Mouse (Mus musculus) erythroblast, embryonic 14.5 days (primary cell): ENCODE data around the gene Lcp2. TPM values are rescaled to one million over a fixed set of nuclear protein-coding genes. Genes with fewer than 3 reads are reported as not detected.

ENCODE experiments used
- H3K27me3 ChIP-seq: 2 replicates; pipeline ENCODE4 v1.6.1; 2012; ENCODE audit warnings: inconsistent platforms; ENCODE audit not compliant: control insufficient read depth
- H3K36me3 ChIP-seq: 2 replicates; pipeline ENCODE4 v1.6.1; 2012; ENCODE audit warnings: mild to moderate bottlenecking, inconsistent platforms; ENCODE audit not compliant: control insufficient read depth
- H3K4me1 ChIP-seq: 2 replicates; pipeline ENCODE4 v1.6.1; 2012; ENCODE audit warnings: inconsistent platforms; ENCODE audit not compliant: control insufficient read depth
- H3K4me3 ChIP-seq: replicated peaks from 2 replicates; pipeline ENCODE3; 2012; ENCODE audit warnings: moderate library complexity, mild to moderate bottlenecking, inconsistent platforms
- H3K9me3 ChIP-seq: 2 replicates; pipeline ENCODE4 v1.6.1; 2012; ENCODE audit warnings: low read length, inconsistent platforms, mixed read lengths; ENCODE audit not compliant: control insufficient read depth
- GATA1 ChIP-seq: IDR thresholded peaks from 2 replicates; pipeline ENCODE4 v1.6.1; 2012; ENCODE audit warnings: low read length, inconsistent platforms, mixed read lengths
- TAL1 ChIP-seq: IDR thresholded peaks from 3 replicates; pipeline ENCODE4 v1.6.1; 2012; ENCODE audit warnings: low read length, inconsistent platforms, mixed read lengths
- polyA plus RNA-seq: library from polyadenylated mRNA; stranded (reverse); fragments of >175 nt; gene quantifications from 2 replicates; pipeline ENCODE4 v1.2.3, GENCODE M21; 2012

The Lcp2 gene
- polyA plus RNA-seq, 1 experiment = 0.05 TPM

DNA sequence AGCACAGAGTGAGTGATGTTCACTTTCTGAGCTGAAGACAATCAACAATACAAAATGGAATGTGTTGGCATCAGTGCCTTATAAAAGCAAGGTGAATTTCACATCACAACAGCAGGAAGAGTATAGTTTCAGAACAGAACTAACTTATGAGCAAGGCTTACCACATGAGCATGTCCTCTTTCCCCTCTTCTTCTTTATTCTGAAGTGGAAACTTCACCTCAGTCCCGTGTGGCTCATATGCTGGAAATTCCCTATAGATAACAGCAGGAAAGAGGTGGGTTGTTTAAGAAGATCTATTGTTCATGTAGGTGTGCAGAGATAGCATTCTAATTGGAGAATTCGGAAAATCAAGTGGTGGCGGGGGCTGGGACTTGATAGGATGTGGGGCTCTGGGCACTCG lies 55.1 kb downstream of the Lcp2 start:
- Histone ChIP-seq H3K4me3 (no peak overlapping the region), H3K4me1 (no peaks in the 10 kb centered on the region), H3K36me3 (no peaks in the 10 kb centered on the region), H3K27me3 (no peaks in the 10 kb centered on the region), H3K9me3 (no peaks in the 10 kb centered on the region)
- TF ChIP-seq GATA1 (no peak), TAL1 (no peak)

DNA sequence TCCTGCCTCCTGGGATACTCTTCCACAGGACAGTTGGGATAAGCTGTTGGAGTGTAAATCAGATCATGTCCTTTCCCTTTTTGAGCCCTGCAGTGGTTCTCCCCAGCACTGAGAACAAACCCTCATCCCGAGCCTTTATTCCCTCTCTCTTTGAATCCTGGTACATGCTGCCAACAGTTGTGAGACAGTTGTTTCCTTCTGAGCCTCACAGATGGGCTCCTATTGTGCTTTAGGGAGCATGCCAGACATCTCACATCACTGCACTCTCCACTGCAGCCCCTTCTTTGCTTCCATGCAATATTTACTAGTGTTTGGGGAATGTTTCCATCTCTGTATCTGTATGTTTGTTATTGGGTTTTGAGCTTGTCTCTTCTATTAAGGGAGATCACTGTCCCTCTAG lies 58.2 kb downstream of the Lcp2 start:
- H3K4me3 ChIP-seq = no peak overlapping the region
- no peaks in the 10 kb centered on the region for H3K4me1 ChIP-seq
- no peaks in the 10 kb centered on the region for H3K36me3 ChIP-seq
- TF ChIP-seq TAL1 (no peak), GATA1 (no peak)
- H3K27me3 ChIP-seq = no peaks in the 10 kb centered on the region
- no peaks in the 10 kb centered on the region for H3K9me3 ChIP-seq

DNA sequence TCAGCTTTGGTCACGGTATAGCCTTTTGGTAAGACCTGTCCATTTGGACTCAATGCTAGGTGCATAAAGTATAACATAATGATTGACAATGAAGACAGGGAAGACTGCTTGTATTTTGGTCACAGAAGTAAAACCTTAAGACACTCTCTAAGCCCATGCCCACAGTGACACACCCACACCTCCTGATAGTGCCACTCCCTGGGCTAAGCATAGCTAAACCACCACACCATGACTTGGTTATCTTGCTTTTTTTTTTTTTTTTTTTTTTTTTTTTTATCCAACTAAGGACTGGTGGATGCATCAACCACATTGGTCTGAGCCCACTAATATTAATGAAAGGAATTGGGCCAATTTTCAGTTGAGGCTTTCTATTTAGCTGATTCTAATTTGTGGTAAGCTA lies 62.5 kb downstream of the Lcp2 start:
- Histone ChIP-seq H3K4me1 (no peaks in the 10 kb centered on the region), H3K36me3 (no peaks in the 10 kb centered on the region), H3K27me3 (no peaks in the 10 kb centered on the region), H3K9me3 (no peaks in the 10 kb centered on the region), H3K4me3 (no peak overlapping the region)
- TF ChIP-seq GATA1 = no peak
- TF ChIP-seq TAL1 = no peak

DNA sequence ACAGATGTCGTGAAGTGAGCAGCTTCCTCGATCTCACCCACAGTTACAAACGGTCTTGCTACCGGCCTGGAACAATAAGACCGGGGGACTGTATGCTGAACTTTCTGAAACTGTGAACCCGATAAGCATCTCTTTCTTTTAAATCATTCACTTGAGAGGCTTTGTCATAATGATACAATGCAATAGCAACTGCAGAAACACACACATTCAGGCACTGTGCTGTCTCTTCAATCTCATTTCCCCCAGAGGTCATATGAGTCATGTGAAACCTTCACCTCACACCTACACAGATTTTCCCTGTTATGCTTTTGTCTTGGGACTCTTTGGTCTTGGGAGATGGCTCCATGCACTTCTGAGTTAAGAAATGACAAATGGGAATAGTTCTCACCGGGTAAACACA lies 65.2 kb downstream of the Lcp2 start:
- H3K27me3 ChIP-seq = no peaks in the 10 kb centered on the region
- H3K4me1 ChIP-seq = no peaks in the 10 kb centered on the region
- no peaks in the 10 kb centered on the region for H3K9me3 ChIP-seq
- H3K4me3 ChIP-seq = no peak overlapping the region
- no peaks in the 10 kb centered on the region for H3K36me3 ChIP-seq
- no peak for TF ChIP-seq TAL1
- TF ChIP-seq GATA1 = no peak

DNA sequence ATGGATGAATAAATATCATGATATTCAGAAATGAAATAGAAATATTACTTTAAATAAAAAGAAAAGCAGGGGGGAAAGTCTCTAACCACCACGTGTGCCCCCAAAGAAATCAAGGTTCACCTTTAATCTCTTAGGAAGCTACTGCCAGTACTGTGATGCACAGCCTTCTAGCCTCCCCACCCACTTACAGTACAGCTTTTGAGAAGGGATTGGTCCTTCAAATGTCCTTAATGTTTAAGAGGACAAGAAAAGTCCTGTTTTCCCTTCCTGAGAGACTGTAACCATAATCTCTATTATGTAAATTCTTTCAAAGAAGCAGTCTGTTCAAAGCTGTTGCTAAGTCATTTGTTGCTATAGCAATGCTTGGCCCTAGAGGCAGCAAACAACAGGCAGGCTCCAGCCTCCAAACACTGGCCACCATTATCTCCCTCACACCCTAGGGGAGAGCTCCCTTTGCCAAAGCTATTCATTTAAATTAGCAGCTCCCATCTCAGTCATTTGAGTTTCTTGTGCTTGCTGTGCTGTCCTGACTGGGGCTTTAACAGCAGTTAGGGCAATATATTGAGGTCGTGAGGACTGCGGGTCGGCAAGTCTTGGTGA lies 66.2 kb downstream of the Lcp2 start:
- Histone ChIP-seq H3K9me3 (no peaks in the 10 kb centered on the region), H3K36me3 (no peaks in the 10 kb centered on the region), H3K27me3 (no peaks in the 10 kb centered on the region), H3K4me1 (no peaks in the 10 kb centered on the region), H3K4me3 (no peak overlapping the region)
- TF ChIP-seq GATA1 (no peak), TAL1 (no peak)

DNA sequence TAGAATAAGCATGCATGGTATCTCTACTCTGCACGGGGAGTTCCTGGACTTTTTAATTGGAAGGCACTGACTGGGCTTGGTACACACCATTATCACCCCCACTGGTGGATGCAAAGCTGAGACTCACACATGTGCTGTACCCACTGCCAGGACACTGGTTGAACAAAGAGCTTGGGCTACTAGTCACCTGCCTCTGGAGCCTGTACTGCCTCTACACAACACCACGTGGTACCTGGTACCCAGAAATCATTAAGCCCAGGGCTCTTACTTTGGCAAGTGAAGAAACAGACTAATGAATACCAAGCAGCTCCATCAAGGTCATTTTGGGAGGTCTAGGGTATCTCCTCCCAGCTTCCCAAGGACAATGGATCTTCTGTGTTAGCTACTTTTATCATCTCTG lies 67.0 kb downstream of the Lcp2 start:
- no peaks in the 10 kb centered on the region for H3K27me3 ChIP-seq
- no peak overlapping the region for H3K4me3 ChIP-seq
- TF ChIP-seq TAL1 (no peak), GATA1 (no peak)
- no peaks in the 10 kb centered on the region for H3K9me3 ChIP-seq
- H3K36me3 ChIP-seq = no peaks in the 10 kb centered on the region
- H3K4me1 ChIP-seq = no peaks in the 10 kb centered on the region

DNA sequence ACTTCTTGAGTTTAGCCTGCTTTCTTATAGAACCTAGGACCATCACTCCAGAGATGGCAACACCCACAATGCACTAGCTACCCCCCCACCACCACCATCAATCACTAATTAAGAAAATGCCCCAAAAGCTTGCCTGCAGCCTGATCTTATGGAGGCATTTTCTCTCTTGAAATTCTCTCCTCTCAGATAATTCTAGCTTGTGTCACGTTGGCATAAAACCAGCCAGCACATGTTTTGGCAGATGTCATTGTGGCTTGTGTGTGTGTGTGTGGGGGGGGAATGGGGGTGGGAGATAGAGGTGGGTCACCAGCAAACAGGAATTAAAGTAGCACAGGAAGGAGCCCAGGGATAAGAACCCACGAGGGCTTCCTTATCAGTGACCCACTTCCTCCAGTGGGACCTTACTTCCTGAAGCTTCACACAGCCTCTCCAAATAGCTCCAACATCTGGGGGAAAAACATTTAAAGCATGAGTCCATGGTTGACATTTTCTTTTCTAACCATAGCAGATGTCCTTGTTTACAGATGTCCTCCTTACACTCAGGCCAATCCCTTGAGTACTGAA lies 69.9 kb downstream of the Lcp2 start:
- TF ChIP-seq TAL1 (no peak), GATA1 (no peak)
- Histone ChIP-seq H3K9me3 (no peaks in the 10 kb centered on the region), H3K4me3 (no peak overlapping the region), H3K27me3 (no peaks in the 10 kb centered on the region), H3K4me1 (no peaks in the 10 kb centered on the region), H3K36me3 (no peaks in the 10 kb centered on the region)

DNA sequence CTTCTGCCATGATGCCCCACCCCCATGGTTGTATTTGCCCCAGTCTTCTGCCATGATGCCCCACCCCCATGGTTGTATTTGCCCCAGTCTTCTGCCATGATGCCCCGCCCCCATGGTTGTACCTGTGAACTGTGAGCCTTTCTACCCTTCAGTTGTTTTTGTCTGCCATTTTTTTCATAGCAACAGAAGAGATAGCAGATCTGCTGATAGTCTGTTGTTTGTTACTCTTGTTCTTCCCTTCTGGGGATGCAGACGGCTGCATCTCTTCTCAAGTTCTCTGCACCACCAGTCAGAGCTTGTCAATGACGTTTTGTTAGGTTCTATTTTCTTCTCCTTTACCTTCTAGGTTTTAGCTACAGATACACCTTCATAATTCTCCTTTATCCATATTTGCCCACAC lies 70.9 kb downstream of the Lcp2 start:
- Histone ChIP-seq H3K9me3 (no peaks in the 10 kb centered on the region), H3K4me1 (no peaks in the 10 kb centered on the region), H3K27me3 (no peaks in the 10 kb centered on the region), H3K4me3 (no peak overlapping the region), H3K36me3 (no peaks in the 10 kb centered on the region)
- TF ChIP-seq GATA1 = no peak
- no peak for TF ChIP-seq TAL1

DNA sequence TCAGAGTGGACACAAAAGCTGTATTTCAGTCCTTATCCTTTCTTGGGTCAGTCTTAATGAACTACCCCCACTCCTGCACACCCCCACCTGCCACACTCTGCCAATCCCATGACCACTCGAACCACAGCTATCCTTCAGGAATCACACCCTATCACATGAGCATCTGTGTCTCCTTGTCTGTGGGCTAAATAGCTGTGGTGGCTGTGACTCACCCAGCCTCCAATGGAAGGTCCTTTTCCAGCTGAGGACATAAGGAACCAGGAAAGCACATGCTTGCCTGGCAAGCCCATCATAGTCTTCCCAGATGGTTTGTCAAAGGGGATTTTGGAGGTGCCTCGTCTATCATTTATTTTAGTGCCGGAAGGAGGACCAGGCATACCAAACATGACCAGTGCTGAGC lies 71.6 kb downstream of the Lcp2 start:
- TF ChIP-seq GATA1 (no peak), TAL1 (no peak)
- Histone ChIP-seq H3K4me3 (no peak overlapping the region), H3K27me3 (no peaks in the 10 kb centered on the region), H3K4me1 (no peaks in the 10 kb centered on the region), H3K36me3 (no peaks in the 10 kb centered on the region), H3K9me3 (no peaks in the 10 kb centered on the region)

DNA sequence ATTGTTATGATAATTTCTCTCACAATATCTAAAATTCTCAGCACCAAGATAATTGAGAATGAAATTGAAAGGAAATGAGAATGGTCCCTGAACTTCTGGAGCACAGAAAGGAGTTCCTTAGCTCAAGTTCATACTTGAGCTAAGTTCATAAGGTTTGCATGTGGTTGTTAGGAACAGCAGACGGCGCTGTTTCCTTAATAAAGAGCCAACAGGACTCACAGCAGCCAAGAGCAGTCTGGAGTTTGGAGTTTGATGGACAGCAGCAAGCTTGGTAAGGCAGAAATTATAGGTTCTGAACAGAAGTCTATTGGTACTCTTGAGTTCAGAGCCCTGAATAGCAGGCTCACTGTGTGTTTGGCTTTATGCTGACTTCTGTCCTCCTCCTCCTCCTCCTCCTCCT lies 76.4 kb downstream of the Lcp2 start:
- no peaks in the 10 kb centered on the region for H3K27me3 ChIP-seq
- H3K4me3 ChIP-seq = no peak overlapping the region
- TF ChIP-seq TAL1 (no peak), GATA1 (no peak)

More for the DNA sequence above, 76.4 kb downstream of the Lcp2 start:
- H3K4me1 ChIP-seq = no peaks in the 10 kb centered on the region
- no peaks in the 10 kb centered on the region for H3K36me3 ChIP-seq
- no peaks in the 10 kb centered on the region for H3K9me3 ChIP-seq
